Mouse (Mus musculus) MEL (cell line): ENCODE measurements around the gene Acacb. TPM values are rescaled to one million over a fixed set of nuclear protein-coding genes. Genes with fewer than 3 reads are reported as not detected.

ENCODE experiments used
- DNase-seq: peaks from one replicate; pipeline ENCODE4 v3.0.0; 2011; ENCODE audit warnings: low read depth, low spot score
- H3K27ac ChIP-seq: 2 replicates; pipeline ENCODE4 v1.5.1; 2012; ENCODE audit warnings: low read depth, mild to moderate bottlenecking, control low read depth, low read length, moderate library complexity; ENCODE audit not compliant: control insufficient read depth
- H3K27me3 ChIP-seq, 2 experiments: fragments of 150-350 bp in 1 of 2; sonication (generic) in 1 of 2; 2 replicates each; pipeline ENCODE4 v1.6.1; 2012; ENCODE audit warnings: low read length in 2 of 2, mild to moderate bottlenecking in 2 of 2, improper control_type of control experiment in 1 of 2, moderate library complexity in 1 of 2; ENCODE audit not compliant: insufficient read depth in 2 of 2, control insufficient read depth in 1 of 2
- H3K36me3 ChIP-seq, 2 experiments: 2 replicates each; pipeline ENCODE4 v1.6.1; 2012 to 2014; ENCODE audit warnings: low read length in 2 of 2, improper control_type of control experiment in 1 of 2, inconsistent platforms in 1 of 2, mild to moderate bottlenecking in 1 of 2; ENCODE audit not compliant: insufficient read depth in 2 of 2, control insufficient read depth in 1 of 2
- H3K4me1 ChIP-seq, 2 experiments: fragments of 150-350 bp in 1 of 2; sonication (generic) in 1 of 2; 2 replicates each; pipeline ENCODE4 v1.6.1; 2012; ENCODE audit warnings: low read length in 2 of 2, improper control_type of control experiment in 1 of 2, mild to moderate bottlenecking in 1 of 2; ENCODE audit not compliant: insufficient read depth in 2 of 2, control insufficient read depth in 1 of 2
- H3K4me3 ChIP-seq, 2 experiments: fragments of 150-350 bp in 1 of 2; sonication (generic) in 1 of 2; 2 replicates each; pipeline ENCODE4 v1.5.1; 2012; ENCODE audit warnings: low read depth in 2 of 2, low read length in 2 of 2, mild to moderate bottlenecking in 2 of 2, moderate library complexity in 2 of 2, control low read depth in 1 of 2, improper control_type of control experiment in 1 of 2; ENCODE audit not compliant: control insufficient read depth in 1 of 2, insufficient read depth in 1 of 2
- H3K79me2 ChIP-seq: 2 replicates; pipeline ENCODE4 v1.6.1; 2012; ENCODE audit warnings: mild to moderate bottlenecking, low read length, moderate library complexity; ENCODE audit not compliant: control insufficient read depth, poor library complexity, insufficient read depth
- H3K9ac ChIP-seq: 2 replicates; pipeline ENCODE4 v1.6.1; 2012; ENCODE audit warnings: low read depth, mild to moderate bottlenecking, control low read depth, low read length, moderate library complexity; ENCODE audit not compliant: control insufficient read depth, poor library complexity, severe bottlenecking
- H3K9me3 ChIP-seq: fragments of 150-350 bp; sonication (generic); replicated peaks from 2 replicates; pipeline ENCODE4 v1.6.1; 2012; ENCODE audit warnings: mild to moderate bottlenecking, low read length, improper control_type of control experiment, moderate library complexity; ENCODE audit not compliant: insufficient read depth
- CHD2 ChIP-seq: IDR thresholded peaks from 2 replicates; pipeline ENCODE4 v1.6.1; 2011; ENCODE audit warnings: low read length, improper control_type of control experiment
- CTCF ChIP-seq, 3 experiments: IDR thresholded peaks in 2 of 3; conservative IDR thresholded peaks in 1 of 3; 2 replicates each; pipeline ENCODE4 v1.5.1; 2011 to 2012; ENCODE audit warnings: low read length in 3 of 3, low read depth in 2 of 3, mild to moderate bottlenecking in 2 of 3, improper control_type of control experiment in 1 of 3, inconsistent platforms in 1 of 3, mixed read lengths in 1 of 3, moderate library complexity in 1 of 3; ENCODE audit not compliant: control insufficient read depth in 1 of 3, insufficient read depth in 1 of 3, poor library complexity in 1 of 3, severe bottlenecking in 1 of 3
- E2F4 ChIP-seq: IDR thresholded peaks from 2 replicates; pipeline ENCODE4 v1.6.1; 2011; ENCODE audit warnings: low read depth, low read length, improper control_type of control experiment, borderline replicate concordance
- EP300 ChIP-seq, 2 experiments: IDR thresholded peaks; 2 replicates each; pipeline ENCODE4 v1.6.1; 2011; ENCODE audit warnings: improper control_type of control experiment in 2 of 2, low read length in 2 of 2, low read depth in 1 of 2, mild to moderate bottlenecking in 1 of 2
- GABPA ChIP-seq: IDR thresholded peaks from 2 replicates; pipeline ENCODE4 v1.6.1; 2012; ENCODE audit warnings: low read depth, mild to moderate bottlenecking, inconsistent platforms, low read length, improper control_type of control experiment, moderate library complexity
- GATA1 ChIP-seq: IDR thresholded peaks from 2 replicates; pipeline ENCODE4 v1.6.1; 2011; ENCODE audit warnings: low read depth, low read length, improper control_type of control experiment
- KAT2A ChIP-seq: conservative IDR thresholded peaks from 2 replicates; pipeline ENCODE4 v1.6.1; 2012; ENCODE audit warnings: low read depth, low read length, improper control_type of control experiment, inconsistent platforms
- NELFE ChIP-seq: IDR thresholded peaks from 2 replicates; pipeline ENCODE4 v1.6.1; 2011; ENCODE audit warnings: low read depth, low read length, improper control_type of control experiment
- NRF1 ChIP-seq: IDR thresholded peaks from 2 replicates; pipeline ENCODE4 v1.6.1; 2014; ENCODE audit warnings: low read depth, mild to moderate bottlenecking, inconsistent platforms, low read length, improper control_type of control experiment, moderate library complexity; ENCODE audit not compliant: poor library complexity, insufficient read depth, severe bottlenecking
- POLR2AphosphoS2 ChIP-seq: IDR thresholded peaks from 2 replicates; pipeline ENCODE4 v1.6.1; 2011; ENCODE audit warnings: low read length, improper control_type of control experiment
- RAD21 ChIP-seq: IDR thresholded peaks from 2 replicates; pipeline ENCODE4 v1.6.1; 2011; ENCODE audit warnings: mild to moderate bottlenecking, low read depth, low read length, improper control_type of control experiment
- RCOR1 ChIP-seq: IDR thresholded peaks from 2 replicates; pipeline ENCODE4 v1.6.1; 2012; ENCODE audit warnings: low read depth, mild to moderate bottlenecking, inconsistent platforms, low read length, improper control_type of control experiment
- TBP ChIP-seq: IDR thresholded peaks from 2 replicates; pipeline ENCODE4 v1.8.0; 2011; ENCODE audit warnings: low read depth, low read length, improper control_type of control experiment
- TCF12 ChIP-seq: IDR thresholded peaks from 2 replicates; pipeline ENCODE4 v1.6.1; 2014; ENCODE audit warnings: low read depth, mild to moderate bottlenecking, inconsistent platforms, low read length, improper control_type of control experiment, moderate library complexity
- UBTF ChIP-seq: IDR thresholded peaks from 2 replicates; pipeline ENCODE4 v1.6.1; 2012; ENCODE audit warnings: low read depth, mild to moderate bottlenecking, inconsistent platforms, low read length, improper control_type of control experiment, moderate library complexity, borderline replicate concordance; ENCODE audit not compliant: insufficient read depth
- USF1 ChIP-seq: IDR thresholded peaks from 2 replicates; pipeline ENCODE4 v1.6.1; 2014; ENCODE audit warnings: low read depth, mild to moderate bottlenecking, inconsistent platforms, low read length, improper control_type of control experiment, moderate library complexity
- ZKSCAN1 ChIP-seq: IDR thresholded peaks from 2 replicates; pipeline ENCODE4 v1.6.1; 2012; ENCODE audit warnings: low read depth, mild to moderate bottlenecking, inconsistent platforms, low read length, improper control_type of control experiment, moderate library complexity
- ZNF384 ChIP-seq: IDR thresholded peaks from 2 replicates; pipeline ENCODE4 v1.6.1; 2012; ENCODE audit warnings: low read depth, mild to moderate bottlenecking, inconsistent platforms, low read length, improper control_type of control experiment
- polyA plus RNA-seq, 2 experiments: library from polyadenylated mRNA; stranded (reverse) in 1 of 2; unstranded in 1 of 2; fragments of >175 nt in 1 of 2; fragments of >200 nt in 1 of 2; gene quantifications; 2 replicates each; pipeline versions ENCODE4 v1.2.1 to v1.2.4; 2012; ENCODE audit warnings: low replicate concordance in 2 of 2, low read depth in 1 of 2; ENCODE audit not compliant: insufficient read length in 2 of 2, insufficient read depth in 1 of 2, missing spikeins in 1 of 2
- total RNA-seq: library from RNA; depleted of rRNA; stranded (reverse); fragments of 300-350 nt; gene quantifications from 2 replicates; pipeline ENCODE4 v1.2.3, GENCODE M21; 2012

Acacb gene
- total and polyA plus RNA-seq, 3 experiments, result 2.0 to 5.3 TPM; not detected in 1

DNA sequence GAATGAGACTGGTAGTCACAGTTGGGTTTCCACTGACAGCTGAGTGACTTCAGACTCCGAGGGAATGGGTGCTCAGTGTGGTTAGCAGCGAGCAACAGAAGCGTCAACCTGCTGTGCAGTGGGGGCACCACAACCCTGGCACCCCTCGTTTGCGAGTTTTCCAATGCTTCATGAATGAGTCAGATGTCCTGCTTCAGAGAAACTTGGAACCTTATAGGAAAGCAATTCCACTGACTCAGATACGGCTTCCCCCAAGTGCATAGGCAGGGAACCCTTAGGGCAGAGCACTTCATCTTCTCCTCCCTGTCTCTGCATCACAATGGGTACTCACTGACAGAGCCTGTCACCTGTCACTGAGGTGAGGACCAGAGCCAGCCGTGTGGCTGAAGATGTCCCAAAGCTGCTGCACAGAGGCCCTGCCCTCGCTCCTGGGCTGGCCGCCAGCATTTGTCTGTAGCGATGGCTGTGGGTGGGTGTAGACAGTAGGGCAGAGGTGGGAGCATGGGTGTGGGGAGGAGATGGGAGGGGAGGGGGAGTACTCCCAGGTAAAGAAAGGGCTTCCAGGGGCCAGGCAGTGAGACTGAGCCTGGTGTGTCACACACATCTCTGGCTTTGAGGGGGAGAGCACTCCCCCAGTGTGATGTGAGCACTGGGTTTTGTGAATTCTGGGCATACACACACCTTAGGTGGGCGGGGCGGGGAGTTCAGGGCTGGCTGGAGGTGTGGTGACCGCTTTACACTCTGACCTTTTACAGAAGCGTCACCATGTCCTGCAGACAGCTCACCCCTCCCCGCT lies 8.7 kb upstream of the Acacb start:
- TF ChIP-seq KAT2A, result no peak
- TF ChIP-seq RAD21, result no peak
- no peak for TF ChIP-seq TCF12
- no peak for TF ChIP-seq TBP
- no peak for TF ChIP-seq CTCF (IDR thresholded peaks at IDR 0.05 in 2 of 3, conservative IDR thresholded peaks at IDR 0.05 in 1 of 3; ENCODE audit: control insufficient read depth in 1 of 3, insufficient read depth in 1 of 3, low read depth in 2 of 3, low read length in 3 of 3, poor library complexity in 1 of 3, severe bottlenecking in 1 of 3)
- no peak for TF ChIP-seq GATA1
- no peak for TF ChIP-seq USF1
- no peak for TF ChIP-seq UBTF
- no peak for TF ChIP-seq EP300 (IDR thresholded peaks at IDR 0.05; ENCODE audit: low read depth in 1 of 2, low read length in 2 of 2)
- no peak for TF ChIP-seq E2F4
- TF ChIP-seq RCOR1, result no peak
- TF ChIP-seq ZKSCAN1, result no peak
- TF ChIP-seq GABPA, result no peak
- TF ChIP-seq CHD2, result no peak
- TF ChIP-seq ZNF384, result no peak
- no peak for TF ChIP-seq POLR2AphosphoS2
- no peak for TF ChIP-seq NELFE
- TF ChIP-seq NRF1, result no peak
- Histone ChIP-seq H3K9ac (no peak overlapping the region), H3K9me3 (no peaks in the 10 kb centered on the region), H3K4me1 (peaks cover 8 to 16% of the 10 kb centered on the region in 2 experiments), H3K27me3 (no peaks in the 10 kb centered on the region), H3K79me2 (no peaks in the 10 kb centered on the region), H3K4me3 (no peak overlapping the region), H3K36me3 (peaks cover 0 to 11% of the 10 kb centered on the region in 2 experiments; a peak in 2 of 4 replicates), H3K27ac (no peak overlapping the region)
- no peak for DNase-seq

DNA sequence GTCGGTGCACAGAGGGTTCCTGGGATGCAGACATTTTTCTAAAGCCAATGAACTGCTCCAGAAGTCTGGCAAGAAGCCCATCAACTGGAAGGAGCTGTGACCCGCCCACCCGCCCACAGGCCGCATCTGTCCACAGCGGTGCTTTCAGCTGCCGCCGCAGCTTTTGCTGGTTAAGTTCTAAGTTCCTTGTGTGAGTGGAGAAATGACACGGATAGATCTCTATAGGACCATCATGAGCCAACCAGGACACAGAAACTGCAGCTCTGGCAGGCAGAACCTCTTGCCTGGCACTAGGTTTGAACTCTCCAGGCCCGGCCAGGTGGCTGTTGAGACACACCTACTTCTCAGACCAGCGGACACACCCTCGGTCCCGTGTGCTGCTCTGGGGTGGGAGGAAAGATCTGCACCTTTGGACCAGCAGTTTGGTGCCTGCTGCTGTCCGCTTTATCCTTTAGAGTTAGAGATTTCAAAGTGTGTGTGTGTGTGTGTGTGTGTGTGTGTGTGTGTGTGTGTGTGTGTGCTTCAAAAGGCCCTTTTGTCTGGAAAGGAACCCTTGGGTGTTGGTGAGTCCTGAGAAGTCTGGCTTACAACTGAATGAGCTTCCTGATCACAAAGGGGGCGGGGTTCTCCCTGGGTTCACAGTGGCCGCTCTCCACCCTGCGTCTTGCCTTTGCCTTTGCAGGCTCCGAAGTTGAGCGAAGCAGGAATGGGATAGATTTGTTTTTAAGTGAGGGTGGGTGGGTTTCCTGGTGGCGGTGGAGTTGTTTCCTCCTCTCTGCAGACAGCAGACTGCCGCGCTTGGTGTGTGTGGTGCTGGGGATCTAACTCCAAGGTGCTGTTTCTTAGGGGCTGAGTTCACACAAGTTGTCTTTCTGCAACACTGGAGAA lies 7.8 kb upstream of the Acacb start:
- TF ChIP-seq E2F4, result no peak
- TF ChIP-seq, all 39 proteins: peak for 0
- Histone ChIP-seq H3K36me3 (peaks cover 0 to 8% of the 10 kb centered on the region in 2 experiments; a peak in 2 of 4 replicates), H3K4me1 (peaks cover 6 to 11% of the 10 kb centered on the region in 2 experiments), H3K27me3 (no peaks in the 10 kb centered on the region), H3K4me3 (no peak overlapping the region), H3K9me3 (no peaks in the 10 kb centered on the region), H3K27ac (no peak overlapping the region), H3K9ac (no peak overlapping the region), H3K79me2 (no peaks in the 10 kb centered on the region)
- no peak for DNase-seq
